Mouse (Mus musculus) liver, adult 2 months (tissue): ENCODE measurements at regions not wholly inside any gene's neighbourhood (a gene's known extent, or its start where the extent isn't known, plus 50 kb on each side); places are given as distances from the start of the nearest gene placed in this dataset.

ENCODE experiments used
- CTCF ChIP-seq: fragments of 200-500 bp; IDR thresholded peaks from 2 replicates; pipeline ENCODE4 v1.5.1; 2011; ENCODE audit warnings: low read depth, low read length, control low read depth
- POLR2A ChIP-seq: fragments of 200-500 bp; IDR thresholded peaks from 2 replicates; pipeline ENCODE4 v1.6.1; 2011; ENCODE audit warnings: low read length, control low read depth; ENCODE audit not compliant: insufficient read depth; ENCODE audit errors: extremely low read depth

GRCm38 (mm10) chr5:28891988-28892387 lies 303.8 kb upstream of the Rnf32 start:
- TF ChIP-seq CTCF (no peak), POLR2A (no peak)
